In genomic region chr16:10937497-10937896, GRCm38 (mm10) we compare ENCODE assay signal across 20 mouse cellular contexts.
A peak's percentile ranks its signal among the peaks of the same experiment; 100 is the strongest.
DNase-seq lines count a peak whose midpoint lies in the region; ATAC-seq lines count a peak whose summit lies in the region.
"Had no signal": no experiment of that assay in that cellular context is flagged by ENCODE, and none has a peak within 500 bp of the region (broad histone marks: within the 10 kb centered on the region; RNA-seq: fewer than 3 reads in every experiment).

No protein-coding gene starts in this region.

- no peak overlapping the region for H3K4me2 ChIP-seq in midbrain, embryonic 11.5 days
- H3K4me2 ChIP-seq in midbrain, embryonic 13.5 days (replicated peaks): no peak overlapping the region
- H3K4me2 ChIP-seq: forebrain, embryonic 13.5 days; hindbrain, embryonic 15.5 days had no signal

- H3K9me3 ChIP-seq in midbrain, embryonic 11.5 days (ENCODE audit: control insufficient read depth, low read length): no peaks in the 10 kb centered on the region
- no peaks in the 10 kb centered on the region for H3K9me3 ChIP-seq in midbrain, embryonic 13.5 days
- H3K9me3 ChIP-seq: forebrain, embryonic 10.5 days; forebrain, embryonic 13.5 days; hindbrain, embryonic 15.5 days had no signal

- ATAC-seq in midbrain, embryonic 11.5 days (ENCODE audit: low FRiP score): no peak
- no peak for ATAC-seq in midbrain, embryonic 13.5 days
- ATAC-seq in granulocyte monocyte progenitor cell, adult 5-6 weeks (replicated peaks; ENCODE audit: poor library complexity, severe bottlenecking): peak; percentile 30; the same call in 1 of the 2 replicates
- 0 out of 2 replicates have a peak, but pooled peaks have one; percentile 29 for ATAC-seq in neutrophil, adult 5-6 weeks (ENCODE audit: extremely low read depth, insufficient number of reproducible peaks, low FRiP score, poor library complexity, severe bottlenecking)
- ATAC-seq: activated CD4-positive, CD25-positive, alpha-beta regulatory T cell, adult 4 months; forebrain, embryonic 13.5 days; forebrain, embryonic 16.5 days had no signal

- no peak for DNase-seq in midbrain, embryonic 11.5 days (ENCODE audit: low spot score, missing footprints)
- no peak for DNase-seq in left cerebral cortex, adult 9 months (ENCODE audit: low spot score in 2 of 2)
- DNase-seq in frontal cortex, postnatal 10 days (ENCODE audit: low spot score in 2 of 2): no peak
- DNase-seq: adrenal gland, adult 8-10 months; adrenal gland, postnatal 25 days; cerebellum, adult 18-20 months; cerebellum, adult 9-10 months; cerebellum, postnatal 14 days; gastrocnemius, adult 2 months; gastrocnemius, postnatal 14 days; heart, adult 18-20 months; heart, postnatal 36 days had no signal

- 84% methylated on average over 11 of the region's 11 CpGs for WGBS in midbrain, embryonic 11.5 days
- WGBS in midbrain, embryonic 13.5 days: 88% methylated on average over 11 of the region's 11 CpGs

- peaks cover 13% of the 10 kb centered on the region for H3K4me1 ChIP-seq in midbrain, embryonic 11.5 days (ENCODE audit: control insufficient read depth, insufficient read depth, low read length)
- H3K4me1 ChIP-seq in midbrain, embryonic 13.5 days (replicated peaks): peaks cover 12% of the 10 kb centered on the region
- H3K4me1 ChIP-seq: forebrain, embryonic 13.5 days; hindbrain, embryonic 15.5 days had no signal

- H3K4me3 ChIP-seq in midbrain, embryonic 11.5 days (ENCODE audit: low read depth, low read length): no peak overlapping the region
- H3K4me3 ChIP-seq in midbrain, embryonic 13.5 days (replicated peaks): no peak overlapping the region
- H3K4me3 ChIP-seq: forebrain, embryonic 10.5 days; forebrain, embryonic 13.5 days; gastrocnemius, adult 2 months; hindbrain, embryonic 15.5 days had no signal

- no peak overlapping the region for H3K9ac ChIP-seq in midbrain, embryonic 11.5 days (ENCODE audit: low read length)
- no peak overlapping the region for H3K9ac ChIP-seq in midbrain, embryonic 13.5 days (replicated peaks)
- H3K9ac ChIP-seq: forebrain, embryonic 13.5 days; hindbrain, embryonic 15.5 days had no signal

- no peaks in the 10 kb centered on the region for H3K27me3 ChIP-seq in midbrain, embryonic 11.5 days (ENCODE audit: control insufficient read depth, insufficient read depth, low read length)
- H3K27me3 ChIP-seq in midbrain, embryonic 13.5 days: no peaks in the 10 kb centered on the region
- H3K27me3 ChIP-seq: forebrain, embryonic 13.5 days; hindbrain, embryonic 15.5 days had no signal

- H3K36me3 ChIP-seq in midbrain, embryonic 11.5 days (ENCODE audit: control insufficient read depth, insufficient read depth, low read length): no peaks in the 10 kb centered on the region
- no peaks in the 10 kb centered on the region for H3K36me3 ChIP-seq in midbrain, embryonic 13.5 days
- H3K36me3 ChIP-seq: forebrain, embryonic 10.5 days; hindbrain, embryonic 15.5 days had no signal

- H3K27ac ChIP-seq in midbrain, embryonic 11.5 days (ENCODE audit: low read depth, low read length): peak overlapping the region; percentile 42; the same call in 1 of the 2 replicates
- no peak overlapping the region for H3K27ac ChIP-seq in midbrain, embryonic 13.5 days
- H3K27ac ChIP-seq: forebrain, embryonic 13.5 days; gastrocnemius, adult 2 months; hindbrain, embryonic 15.5 days had no signal

Comparison
In these comparisons a context has a peak if more than half of its experiments do, and no peak if none do; other contexts are left out.
1. ATAC-seq: peak in granulocyte monocyte progenitor cell, adult 5-6 weeks (single experiment) and neutrophil, adult 5-6 weeks (single experiment); none in midbrain, embryonic 11.5 days (single experiment) and midbrain, embryonic 13.5 days (single experiment).